Mouse (Mus musculus): ENCODE results near the gene Nab2.

DNA sequence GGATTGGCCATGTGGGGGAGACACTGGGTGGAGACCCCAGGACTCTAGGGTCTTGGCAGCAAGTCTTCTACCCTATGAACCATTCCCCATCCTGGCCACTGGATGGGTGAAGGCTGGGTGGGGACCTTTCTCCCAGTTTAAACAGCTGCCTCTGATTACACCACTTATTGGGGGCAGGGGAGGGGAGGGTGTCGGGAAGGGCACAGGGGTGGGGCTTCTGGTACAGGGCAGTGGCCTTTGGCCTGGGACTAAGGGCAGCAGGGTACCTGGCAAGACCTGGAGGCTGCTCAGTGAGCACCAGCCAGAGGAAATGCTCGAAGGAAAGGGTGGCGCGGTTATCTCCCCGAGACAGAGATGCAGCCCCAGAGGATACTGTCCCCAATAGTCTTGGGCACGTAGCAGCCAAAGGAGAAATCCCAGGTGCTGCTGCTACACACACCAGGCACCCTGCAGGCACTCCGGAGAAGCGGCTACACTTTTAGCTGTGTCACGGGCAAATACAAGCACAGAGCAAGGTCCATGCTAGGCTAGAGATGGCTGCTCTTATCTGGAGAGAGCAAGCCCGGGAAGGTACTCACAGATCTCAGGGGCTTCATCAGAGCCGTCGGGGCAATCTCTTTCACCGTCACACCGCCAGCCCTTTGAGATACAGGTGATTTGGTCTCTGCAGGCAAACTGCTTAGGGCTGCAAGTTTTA lies 56.1 kb downstream of the Nab2 start:
- TF ChIP-seq POLR2A (IDR thresholded peaks at IDR 0.05; ENCODE audit: low read depth, low read length) = no peak
- no peak for TF ChIP-seq CTCF (conservative IDR thresholded peaks at IDR 0.05; ENCODE audit: insufficient read depth, insufficient read length, low read depth, low read length)
